Mouse (Mus musculus): ENCODE results near the gene Trpc4ap. TPM values are rescaled to one million over a fixed set of nuclear protein-coding genes. Genes with fewer than 3 reads are reported as not detected.
A peak's percentile ranks its signal among the peaks of the same experiment; 100 is the strongest.
"Not testable (repeated sequence)": the region's sequence is repeated elsewhere in the genome, so short reads cannot be mapped to it uniquely, and the experiment has no call there.

Trpc4ap gene
- polyA plus RNA-seq, 1 experiment = 141 TPM

GRCm38 (mm10) chr2:155611834-155612550 is 80.2 kb downstream of the Trpc4ap start:
- DNase-seq (ENCODE audit: low read depth) = no peak

- no peak for DNase-seq (ENCODE audit: low read depth)
Measured at GRCm38 (mm10) chr2:155610978-155611377, 81.2 kb downstream of the Trpc4ap start, which contains the start of gene Myh7b. Myh7b (plus strand) TSS chr2:155611212.

GRCm38 (mm10) chr2:155606360-155606759 is 85.8 kb downstream of the Trpc4ap start:
- DNase-seq (ENCODE audit: low read depth) = no peak

- DNase-seq (ENCODE audit: low read depth) = not testable (repeated sequence)
Measured at GRCm38 (mm10) chr2:155605236-155605589, 87.0 kb downstream of the Trpc4ap start.

GRCm38 (mm10) chr2:155604560-155605235 is 87.5 kb downstream of the Trpc4ap start:
- no peak for DNase-seq (ENCODE audit: low read depth)

- no peak for DNase-seq (ENCODE audit: low read depth)
Measured at GRCm38 (mm10) chr2:155603707-155604106, 88.5 kb downstream of the Trpc4ap start.

- no peak for DNase-seq (ENCODE audit: low read depth)
Measured at GRCm38 (mm10) chr2:155595516-155595915, 96.7 kb downstream of the Trpc4ap start.

GRCm38 (mm10) chr2:155592854-155593283 is 99.3 kb downstream of the Trpc4ap start:
- DNase-seq (ENCODE audit: low read depth) = no peak

- no peak for DNase-seq (ENCODE audit: low read depth)
Measured at GRCm38 (mm10) chr2:155592137-155592853, 99.9 kb downstream of the Trpc4ap start, which contains the start of gene Gss. Gss (minus strand) TSS chr2:155592810.

GRCm38 (mm10) chr2:155591676-155592075 is 100.5 kb downstream of the Trpc4ap start:
- no peak for DNase-seq (ENCODE audit: low read depth)

GRCm38 (mm10) chr2:155590876-155591275 is 101.3 kb downstream of the Trpc4ap start:
- DNase-seq (ENCODE audit: low read depth) = no peak

- DNase-seq (ENCODE audit: low read depth) = no peak
Measured at GRCm38 (mm10) chr2:155589521-155589920, 102.7 kb downstream of the Trpc4ap start.

GRCm38 (mm10) chr2:155588136-155588535 is 104.0 kb downstream of the Trpc4ap start:
- DNase-seq (ENCODE audit: low read depth) = no peak

GRCm38 (mm10) chr2:155585486-155585885 is 106.7 kb downstream of the Trpc4ap start:
- DNase-seq (ENCODE audit: low read depth) = peak; percentile 51

- no peak for DNase-seq (ENCODE audit: low read depth)
Measured at GRCm38 (mm10) chr2:155585082-155585481, 107.1 kb downstream of the Trpc4ap start.

Other genes with a start within 250 kb of the Trpc4ap start
- 33.7 and 66.1 TPM in 2 replicates for gene Ncoa6, start 218.5 kb downstream of the Trpc4ap start, polyA plus RNA-seq (2012; rRNA removed)
- gene Acss2, start 174.4 kb downstream of the Trpc4ap start, polyA plus RNA-seq (2012; rRNA removed) = 54.6 and 93.7 TPM in 2 replicates
- gene Ggt7, start 174.1 kb downstream of the Trpc4ap start, polyA plus RNA-seq (2012; rRNA removed) = 72.3 and 95.3 TPM in 2 replicates
- 25.2 and 32.6 TPM in 2 replicates for gene Gss, start 99.6 kb downstream of the Trpc4ap start, polyA plus RNA-seq (2012; rRNA removed)
- gene Myh7b, start 81.2 kb downstream of the Trpc4ap start, polyA plus RNA-seq (2012; rRNA removed) = 0.15 TPM in 1 of 2 replicates, not detected in the other
- 55.9 and 67.9 TPM in 2 replicates for gene Edem2, start 37.1 kb upstream of the Trpc4ap start, polyA plus RNA-seq (2012; rRNA removed)
- gene Gm17581, start 43.5 kb upstream of the Trpc4ap start, polyA plus RNA-seq (2012; rRNA removed) = not detected in 2 replicates
- gene Procr, start 58.7 kb upstream of the Trpc4ap start, polyA plus RNA-seq (2012; rRNA removed) = 11.9 TPM in 2 replicates
- 0.09 and 0.13 TPM in 2 replicates for gene Mmp24, start 83.0 kb upstream of the Trpc4ap start, polyA plus RNA-seq (2012; rRNA removed)
- 55.2 and 65.8 TPM in 2 replicates for gene BC029722, start 127.0 kb upstream of the Trpc4ap start, polyA plus RNA-seq (2012; rRNA removed)
- 85.8 and 109 TPM in 2 replicates for gene Eif6, start 134.5 kb upstream of the Trpc4ap start, polyA plus RNA-seq (2012; rRNA removed)
- gene Fam83c, start 142.5 kb upstream of the Trpc4ap start, polyA plus RNA-seq (2012; rRNA removed) = not detected in 2 replicates
- 31.7 and 36.7 TPM in 2 replicates for gene Uqcc1, start 237.9 kb upstream of the Trpc4ap start, polyA plus RNA-seq (2012; rRNA removed)
- gene Gm15557, start 248.3 kb upstream of the Trpc4ap start, polyA plus RNA-seq (2012; rRNA removed) = not detected in 2 replicates